Mouse (Mus musculus) monocyte, adult 2 months (primary cell): ENCODE results near the gene Pja2.
"Not testable (repeated sequence)": the region's sequence is repeated elsewhere in the genome, so short reads cannot be mapped to it uniquely, and the experiment has no call there.

Source experiments
- DNase-seq, 2 experiments: peaks; one replicate each; pipeline ENCODE4 v3.0.0; 2022; ENCODE audit warnings: low spot score in 2 of 2, low read depth in 1 of 2

Pja2 gene

GRCm38 (mm10) chr17:64286836-64287235 lies 44.9 kb downstream of the Pja2 start:
- DNase-seq = no peak

- not testable (repeated sequence) for DNase-seq
Observed at GRCm38 (mm10) chr17:64281368-64281767, 50.3 kb downstream of the Pja2 start.

GRCm38 (mm10) chr17:64277649-64278212 lies 54.0 kb downstream of the Pja2 start:
- DNase-seq = no peak

- no peak for DNase-seq
Observed at GRCm38 (mm10) chr17:64276666-64277065, 55.0 kb downstream of the Pja2 start.

- no peak for DNase-seq
Observed at GRCm38 (mm10) chr17:64275188-64275587, 56.5 kb downstream of the Pja2 start.

GRCm38 (mm10) chr17:64274341-64275105 lies 57.2 kb downstream of the Pja2 start:
- DNase-seq = no peak

- DNase-seq = no peak
Observed at GRCm38 (mm10) chr17:64260571-64260970, 71.1 kb downstream of the Pja2 start.

- no peak for DNase-seq
Observed at GRCm38 (mm10) chr17:64248246-64248645, 83.5 kb downstream of the Pja2 start.

GRCm38 (mm10) chr17:64242898-64243297 lies 88.8 kb downstream of the Pja2 start:
- DNase-seq = no peak

GRCm38 (mm10) chr17:64242310-64242859 lies 89.3 kb downstream of the Pja2 start:
- DNase-seq = no peak

- no peak for DNase-seq
Observed at GRCm38 (mm10) chr17:64241544-64242292, 90.0 kb downstream of the Pja2 start.

GRCm38 (mm10) chr17:64232134-64232533 lies 99.6 kb downstream of the Pja2 start:
- no peak for DNase-seq

- DNase-seq = not testable (repeated sequence)
Observed at GRCm38 (mm10) chr17:64231637-64232036, 100.1 kb downstream of the Pja2 start.

GRCm38 (mm10) chr17:64231172-64231571 lies 100.5 kb downstream of the Pja2 start:
- no peak for DNase-seq
